Mouse (Mus musculus) embryonic facial prominence, embryonic 11.5 days (tissue): ENCODE data around the gene Ppil3. TPM values are rescaled to one million over a fixed set of nuclear protein-coding genes. Genes with fewer than 3 reads are reported as not detected.

ENCODE experiments used
- ATAC-seq: fragments of 200-750 bp; cut with Nextera tagmentation; replicated peaks from 2 replicates; pipeline ENCODE4 v1.8.0; 2017; ENCODE audit warnings: low read depth; ENCODE audit not compliant: insufficient number of reproducible peaks, low FRiP score, low TSS enrichment
- DNase-seq: peaks from one replicate; pipeline ENCODE4 v3.0.0-alpha.2; 2015; ENCODE audit warnings: low spot score
- H3K27ac ChIP-seq: fragments of 300-500 bp; sonication (generic); replicated peaks from 2 replicates; pipeline ENCODE4 v1.5.1; 2014; ENCODE audit warnings: mild to moderate bottlenecking, low read depth, low read length, control low read depth
- H3K27me3 ChIP-seq: fragments of 300-500 bp; sonication (generic); 2 replicates; pipeline ENCODE4 v1.6.1; 2014; ENCODE audit warnings: mild to moderate bottlenecking, low read length, moderate library complexity, mixed read lengths; ENCODE audit not compliant: control insufficient read depth, insufficient read depth
- H3K36me3 ChIP-seq: fragments of 300-500 bp; sonication (generic); replicated peaks from 2 replicates; pipeline ENCODE4 v1.6.1; 2014; ENCODE audit warnings: low read depth, mild to moderate bottlenecking, low read length, moderate library complexity, mixed read lengths; ENCODE audit not compliant: control insufficient read depth, insufficient read depth
- H3K4me1 ChIP-seq: fragments of 300-500 bp; sonication (generic); 2 replicates; pipeline ENCODE4 v1.6.1; 2014; ENCODE audit warnings: low read length, mixed read lengths; ENCODE audit not compliant: control insufficient read depth, insufficient read depth
- H3K4me2 ChIP-seq: fragments of 300-500 bp; sonication (generic); 2 replicates; pipeline ENCODE4 v1.6.1; 2014; ENCODE audit warnings: low read depth, mild to moderate bottlenecking, control low read depth, low read length, moderate library complexity
- H3K4me3 ChIP-seq: fragments of 300-500 bp; sonication (generic); 2 replicates; pipeline ENCODE4 v1.5.1; 2014; ENCODE audit warnings: low read depth, low read length, control low read depth
- H3K9ac ChIP-seq: fragments of 300-500 bp; sonication (generic); replicated peaks from 2 replicates; pipeline ENCODE4 v1.6.1; 2014; ENCODE audit warnings: mild to moderate bottlenecking, control low read depth, low read length
- H3K9me3 ChIP-seq: fragments of 300-500 bp; sonication (generic); replicated peaks from 2 replicates; pipeline ENCODE4 v1.6.1; 2016; ENCODE audit warnings: mild to moderate bottlenecking, low read length, inconsistent platforms, mixed read lengths; ENCODE audit not compliant: control insufficient read depth
- WGBS: fragments of 180-500 bp; shearing (Covaris S2); extraction: QIAGEN DNeasy Blood & Tissue Kit; methylation state at CpG from one replicate; pipeline ENCODE4 v1.1.7; 2014; 5-methylcytosine and 5-hydroxymethylcytosine counted together
- polyA plus RNA-seq: library from polyadenylated mRNA; unstranded; fragments of >200 nt; fragmentation: Nextera tagmentation; extraction: Ambion mirVana; gene quantifications from 2 replicates; pipeline ENCODE4 v1.2.1, GENCODE M21; 2014

Ppil3 gene
- polyA plus RNA-seq, 1 experiment from 2014 or later: 66.6 TPM

DNA sequence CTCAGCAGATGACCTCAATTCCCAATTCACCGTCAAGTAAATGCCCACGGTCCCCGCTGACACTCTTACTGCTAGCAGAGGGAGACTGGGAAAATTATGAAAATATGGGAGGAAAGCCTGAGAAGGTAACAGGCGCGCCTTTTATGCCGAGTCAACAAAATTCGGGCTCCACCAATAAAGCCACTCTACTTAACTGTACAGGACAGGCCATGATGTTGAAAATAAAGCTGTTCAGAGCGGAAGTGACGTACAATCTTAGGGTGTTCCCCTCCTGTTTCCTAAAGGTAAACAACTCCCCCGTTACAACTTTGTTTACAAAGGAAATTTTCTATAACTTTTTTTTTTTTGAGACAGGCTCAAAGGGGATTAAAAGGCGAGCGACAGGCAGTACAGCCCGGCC is 22.4 kb downstream of the Ppil3 start:
- DNase-seq: peak; percentile 78
- H3K4me3 ChIP-seq: peak overlapping the region; percentile 100
- no peaks in the 10 kb centered on the region for H3K4me1 ChIP-seq
- no peaks in the 10 kb centered on the region for H3K27me3 ChIP-seq
- H3K4me2 ChIP-seq: peak overlapping the region; percentile 48
- H3K27ac ChIP-seq: no peak overlapping the region; the same call in 1 of the 2 replicates
- 0 out of 2 replicates have a peak, but pooled peaks have one; percentile 44 for ATAC-seq
- 11% methylated on average over 13 of the region's 13 CpGs for WGBS
- peaks cover 18% of the 10 kb centered on the region for H3K36me3 ChIP-seq
- no peaks in the 10 kb centered on the region for H3K9me3 ChIP-seq
- peak overlapping the region; percentile 100 for H3K9ac ChIP-seq

DNA sequence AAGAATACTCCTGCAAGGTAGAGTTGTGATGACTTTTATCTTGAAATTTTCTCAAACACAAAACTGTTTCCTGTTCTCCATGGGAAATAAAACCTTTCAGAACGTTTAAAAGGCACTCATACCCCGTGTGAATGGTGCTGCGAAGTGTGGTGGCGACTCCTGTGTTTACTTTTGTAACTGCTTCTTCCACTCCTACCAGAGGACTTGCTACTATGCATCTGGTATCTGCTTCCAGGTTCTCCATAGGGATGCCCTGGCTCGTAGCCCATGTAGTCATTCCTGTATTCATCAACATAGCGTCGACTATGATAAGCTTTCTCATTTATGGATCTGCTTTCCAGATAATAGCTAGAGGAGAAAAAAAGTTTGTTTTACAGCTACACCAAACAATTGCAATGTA is 24.3 kb downstream of the Ppil3 start:
- no peak overlapping the region for H3K4me3 ChIP-seq
- no peak overlapping the region for H3K9ac ChIP-seq
- no peak overlapping the region for H3K27ac ChIP-seq
- no peaks in the 10 kb centered on the region for H3K4me1 ChIP-seq
- H3K9me3 ChIP-seq: no peaks in the 10 kb centered on the region
- H3K36me3 ChIP-seq: peaks cover 22% of the 10 kb centered on the region
- H3K4me2 ChIP-seq: no peak overlapping the region
- H3K27me3 ChIP-seq: no peaks in the 10 kb centered on the region
- WGBS: 78% methylated on average over 7 of the region's 7 CpGs
- ATAC-seq: no peak
- DNase-seq: no peak

DNA sequence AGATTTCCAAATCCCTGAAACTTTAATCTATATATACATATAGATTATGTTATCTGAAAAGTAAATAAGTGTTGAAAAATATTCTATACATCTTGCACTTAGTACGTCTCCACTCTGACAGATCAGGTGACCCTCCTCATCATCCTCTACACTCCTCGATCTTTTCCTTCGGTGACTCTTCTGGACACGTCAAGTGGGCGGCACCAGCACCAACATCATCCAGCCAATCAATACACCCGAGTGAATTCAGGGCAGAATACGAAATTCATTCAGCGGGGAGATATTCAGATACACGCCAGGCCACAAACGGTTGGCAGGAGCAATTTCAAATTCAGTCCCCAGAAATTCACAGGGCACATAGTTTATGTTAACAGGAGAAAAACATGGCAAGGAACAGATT is 25.3 kb downstream of the Ppil3 start:
- Histone ChIP-seq H3K27me3 (no peaks in the 10 kb centered on the region), H3K4me2 (no peak overlapping the region), H3K9ac (no peak overlapping the region), H3K4me3 (no peak overlapping the region), H3K36me3 (peaks cover 22% of the 10 kb centered on the region), H3K4me1 (no peaks in the 10 kb centered on the region), H3K27ac (no peak overlapping the region), H3K9me3 (no peaks in the 10 kb centered on the region)
- no peak for ATAC-seq
- WGBS: 87% methylated on average over 10 of the region's 10 CpGs
- DNase-seq: no peak

DNA sequence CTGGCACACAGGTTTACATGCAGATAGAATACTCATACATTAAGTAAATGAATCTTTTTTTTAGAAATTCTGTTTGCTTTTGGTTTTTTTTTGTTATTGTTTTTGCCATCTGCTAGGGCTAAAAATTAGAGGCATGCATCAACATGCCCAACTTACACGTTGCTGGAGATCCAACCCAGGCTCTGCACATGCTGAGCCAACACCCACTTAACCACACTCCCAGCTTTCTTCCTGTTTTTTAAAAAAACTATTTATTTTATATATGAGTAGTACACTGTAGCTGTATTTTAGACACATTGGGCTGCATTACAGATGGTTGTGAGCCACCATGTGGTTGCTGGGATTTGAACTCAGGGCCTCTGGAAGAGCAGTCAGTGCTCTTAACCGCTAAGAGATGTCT is 29.2 kb downstream of the Ppil3 start:
- 99% methylated on average over 2 of the region's 2 CpGs for WGBS
- Histone ChIP-seq H3K4me2 (no peak overlapping the region), H3K4me1 (no peaks in the 10 kb centered on the region), H3K27me3 (no peaks in the 10 kb centered on the region), H3K9me3 (no peaks in the 10 kb centered on the region), H3K36me3 (peaks cover 21% of the 10 kb centered on the region), H3K27ac (no peak overlapping the region), H3K9ac (no peak overlapping the region), H3K4me3 (no peak overlapping the region)
- ATAC-seq: no peak
- DNase-seq: no peak

DNA sequence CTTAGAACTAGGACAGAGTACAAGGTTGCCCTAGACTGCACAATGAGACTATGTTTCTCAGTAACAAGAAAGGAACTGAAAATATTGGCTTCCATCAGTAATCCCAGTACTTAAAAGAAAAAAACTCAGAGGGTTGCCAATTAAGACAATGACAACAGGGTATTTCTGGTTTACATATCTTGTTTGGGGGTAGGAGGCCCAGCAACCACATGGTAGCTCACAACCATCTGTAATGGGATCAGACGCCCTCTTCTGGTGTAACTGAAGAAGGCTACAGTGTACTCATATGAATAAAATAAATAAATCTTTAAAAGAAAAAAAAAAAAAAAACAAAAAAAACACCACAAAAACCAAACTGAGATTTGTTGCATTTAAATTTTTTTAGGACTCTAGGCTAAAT is 29.8 kb downstream of the Ppil3 start:
- no peak for DNase-seq
- H3K4me3 ChIP-seq: no peak overlapping the region
- H3K27me3 ChIP-seq: no peaks in the 10 kb centered on the region
- H3K36me3 ChIP-seq: peaks cover 24% of the 10 kb centered on the region
- no peak overlapping the region for H3K9ac ChIP-seq
- H3K4me2 ChIP-seq: no peak overlapping the region
- no peak for ATAC-seq
- H3K4me1 ChIP-seq: no peaks in the 10 kb centered on the region
- H3K9me3 ChIP-seq: no peaks in the 10 kb centered on the region
- WGBS: 37% methylated on average over 1 of the region's 1 CpGs
- no peak overlapping the region for H3K27ac ChIP-seq

DNA sequence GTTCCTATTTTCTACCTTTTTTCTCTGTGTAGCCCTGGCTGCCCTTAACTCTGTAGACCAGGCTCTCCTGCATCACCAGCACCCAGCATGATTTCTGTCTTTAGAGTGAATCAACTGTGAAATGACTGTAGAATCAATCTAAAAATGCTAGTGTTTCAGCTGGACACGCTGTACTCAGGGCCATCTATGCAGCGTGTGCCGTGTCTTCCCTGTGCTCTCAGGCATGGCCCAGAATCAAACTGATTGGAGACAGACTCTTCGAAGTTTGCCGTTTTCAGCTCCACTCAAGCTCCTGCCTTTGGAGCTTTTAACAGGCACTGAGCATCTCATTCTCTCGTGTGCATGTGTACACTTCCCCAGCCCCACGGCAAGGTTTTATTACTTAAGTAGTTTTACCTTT is 34.5 kb downstream of the Ppil3 start:
- H3K27me3 ChIP-seq: no peaks in the 10 kb centered on the region

DNA sequence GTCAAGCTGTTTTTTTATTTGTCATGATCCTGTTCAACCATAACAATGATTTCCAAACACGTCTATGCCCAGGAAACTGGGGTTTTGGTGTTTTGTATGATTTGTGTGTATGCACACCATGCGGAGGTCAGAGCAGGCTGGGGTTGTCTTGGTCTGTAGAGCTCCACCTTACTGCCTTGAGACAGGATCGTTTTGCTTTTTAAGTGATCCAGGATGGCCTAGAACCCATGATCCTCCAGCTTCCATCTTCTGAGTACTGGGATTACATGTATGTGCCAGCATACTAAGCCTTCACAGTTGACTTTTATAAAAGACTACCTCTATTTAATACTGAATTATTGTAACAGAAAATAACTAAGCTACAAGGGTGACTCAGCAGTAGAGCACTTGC is 35.1 kb downstream of the Ppil3 start:
- Histone ChIP-seq H3K9ac (no peak overlapping the region), H3K9me3 (no peaks in the 10 kb centered on the region), H3K36me3 (peaks cover 7% of the 10 kb centered on the region), H3K27me3 (no peaks in the 10 kb centered on the region), H3K4me3 (no peak overlapping the region), H3K4me2 (no peak overlapping the region), H3K27ac (no peak overlapping the region), H3K4me1 (no peaks in the 10 kb centered on the region)
- WGBS: 92% methylated on average over 3 of the region's 3 CpGs
- ATAC-seq (0 out of 2 replicates have a peak, but pooled peaks have one; percentile 27), DNase-seq (no peak)

More for the DNA sequence above, 34.5 kb downstream of the Ppil3 start:
- no peak for DNase-seq
- WGBS: 95% methylated on average over 7 of the region's 7 CpGs
- Histone ChIP-seq H3K4me2 (no peak overlapping the region), H3K27ac (no peak overlapping the region), H3K4me1 (no peaks in the 10 kb centered on the region), H3K36me3 (peaks cover 7% of the 10 kb centered on the region), H3K9ac (no peak overlapping the region), H3K9me3 (no peaks in the 10 kb centered on the region), H3K4me3 (no peak overlapping the region)
- ATAC-seq: no peak

DNA sequence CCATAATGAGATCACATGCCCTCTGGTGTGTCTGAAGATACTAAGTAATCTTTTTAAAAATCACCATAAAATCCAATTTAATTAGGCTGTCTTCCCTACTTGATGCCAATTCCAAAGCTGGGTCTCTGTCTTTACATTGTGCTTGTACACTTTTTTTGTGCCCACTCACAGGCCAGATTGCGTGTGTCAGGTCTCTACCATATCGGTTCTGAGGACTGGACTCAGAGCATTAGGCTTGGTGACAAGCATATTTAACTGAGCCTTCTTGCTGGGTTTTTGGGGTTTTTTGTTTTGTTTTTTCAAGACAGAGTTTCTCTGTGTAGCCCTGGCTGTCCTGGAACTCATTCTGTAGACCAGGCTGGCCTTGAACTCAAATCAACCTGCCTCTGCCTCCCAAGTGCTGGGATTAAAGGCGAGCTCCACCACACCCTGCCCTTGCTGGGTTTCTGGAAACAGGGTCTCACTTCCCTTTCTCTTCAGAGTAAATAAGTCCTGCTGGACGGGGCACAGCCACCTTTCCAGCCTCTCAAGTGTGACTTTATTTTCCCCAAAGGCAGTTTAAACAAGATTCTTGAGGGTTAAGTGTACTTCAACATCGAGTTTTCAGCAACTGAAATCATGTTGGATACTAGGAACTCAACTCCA is 35.6 kb downstream of the Ppil3 start:
- H3K4me2 ChIP-seq: no peak overlapping the region
- H3K9me3 ChIP-seq: no peaks in the 10 kb centered on the region
- no peaks in the 10 kb centered on the region for H3K27me3 ChIP-seq
- no peak for DNase-seq
- no peak overlapping the region for H3K9ac ChIP-seq
- WGBS: 84% methylated on average over 5 of the region's 5 CpGs
- no peak overlapping the region for H3K4me3 ChIP-seq
- peaks cover 7% of the 10 kb centered on the region for H3K36me3 ChIP-seq
- no peak for ATAC-seq
- no peak overlapping the region for H3K27ac ChIP-seq
- H3K4me1 ChIP-seq: no peaks in the 10 kb centered on the region
